Mouse (Mus musculus): ENCODE data around the gene Nufip2. TPM values are rescaled to one million over a fixed set of nuclear protein-coding genes. Genes with fewer than 3 reads are reported as not detected.

Nufip2 gene
- polyA plus RNA-seq, 1 experiment, result 9.3 TPM

GRCm38 (mm10) chr11:77783747-77784646, 98.0 kb downstream of the Nufip2 start:
- H3K4me3 ChIP-seq, result peak overlapping the region; percentile 6
- H3K27me3 ChIP-seq (ENCODE audit: control insufficient read depth, insufficient read depth, insufficient read length), result no peaks in the 10 kb centered on the region
- H3K36me3 ChIP-seq (ENCODE audit: control insufficient read depth, insufficient read depth), result no peaks in the 10 kb centered on the region
- peak overlapping the region; percentile 90 for H3K4me2 ChIP-seq (ENCODE audit: low read depth)
- TF ChIP-seq SRF (IDR thresholded peaks at IDR 0.05; ENCODE audit: control insufficient read depth, insufficient read length, low read depth), result no peak
- TF ChIP-seq TCF3 (IDR thresholded peaks at IDR 0.05; ENCODE audit: insufficient read length, low read depth), result no peak
- TF ChIP-seq USF1 (IDR thresholded peaks at IDR 0.05; ENCODE audit: low read depth), result no peak
- TF ChIP-seq MYOD1 (IDR thresholded peaks at IDR 0.05; ENCODE audit: control insufficient read depth in 1 of 3, insufficient read length in 2 of 3, low read depth in 2 of 3), result peak in 1 of 3 experiments; percentile 45
- peak in 1 of 3 experiments; percentile 21 for TF ChIP-seq MYOG (IDR thresholded peaks at IDR 0.05; ENCODE audit: control insufficient read depth in 1 of 3, insufficient read depth in 1 of 3, insufficient read length in 2 of 3, low read depth in 2 of 3)
- H3ac ChIP-seq (ENCODE audit: control insufficient read depth, insufficient read length), result no peak overlapping the region
- H3K79me2 ChIP-seq (ENCODE audit: control insufficient read depth, insufficient read depth), result peaks cover 4% of the 10 kb centered on the region

GRCm38 (mm10) chr11:77784894-77785293, 98.9 kb downstream of the Nufip2 start:
- H3K27me3 ChIP-seq (ENCODE audit: control insufficient read depth, insufficient read depth, insufficient read length), result no peaks in the 10 kb centered on the region
- no peak overlapping the region for H3K4me3 ChIP-seq
- H3K4me2 ChIP-seq (ENCODE audit: low read depth), result peak overlapping the region; percentile 56
- TF ChIP-seq TCF3 (IDR thresholded peaks at IDR 0.05; ENCODE audit: insufficient read length, low read depth), result no peak
- TF ChIP-seq MYOD1 (IDR thresholded peaks at IDR 0.05; ENCODE audit: control insufficient read depth in 1 of 3, insufficient read length in 2 of 3, low read depth in 2 of 3), result no peak
- no peak for TF ChIP-seq REST (IDR thresholded peaks at IDR 0.05; ENCODE audit: insufficient read depth, insufficient read length)
- TF ChIP-seq POLR2A (IDR thresholded peaks at IDR 0.05; ENCODE audit: insufficient read length, low read depth), result no peak
- no peak for TF ChIP-seq TCF12 (IDR thresholded peaks at IDR 0.05; ENCODE audit: insufficient read depth, poor library complexity, severe bottlenecking)
- no peak for TF ChIP-seq E2F4 (IDR thresholded peaks at IDR 0.05; ENCODE audit: insufficient read depth)
- TF ChIP-seq CEBPB (IDR thresholded peaks at IDR 0.05; ENCODE audit: insufficient read depth, poor library complexity, severe bottlenecking), result no peak
- TF ChIP-seq MAX (IDR thresholded peaks at IDR 0.05; ENCODE audit: low read depth), result no peak
- no peak for TF ChIP-seq SRF (IDR thresholded peaks at IDR 0.05; ENCODE audit: control insufficient read depth, insufficient read length, low read depth)
- TF ChIP-seq USF1 (IDR thresholded peaks at IDR 0.05; ENCODE audit: low read depth), result no peak
- TF ChIP-seq MYOG (IDR thresholded peaks at IDR 0.05; ENCODE audit: control insufficient read depth in 1 of 3, insufficient read depth in 1 of 3, insufficient read length in 2 of 3, low read depth in 2 of 3), result no peak
- H3ac ChIP-seq (ENCODE audit: control insufficient read depth, insufficient read length), result no peak overlapping the region
- no peaks in the 10 kb centered on the region for H3K36me3 ChIP-seq (ENCODE audit: control insufficient read depth, insufficient read depth)
- H3K79me2 ChIP-seq (ENCODE audit: control insufficient read depth, insufficient read depth), result peaks cover 4% of the 10 kb centered on the region

GRCm38 (mm10) chr11:77785396-77785767, 99.4 kb downstream of the Nufip2 start:
- Histone ChIP-seq H3K4me2 (ENCODE audit: low read depth) (peak overlapping the region; percentile 56), H3K4me3 (no peak overlapping the region), H3K27me3 (ENCODE audit: control insufficient read depth, insufficient read depth, insufficient read length) (no peaks in the 10 kb centered on the region), H3K36me3 (ENCODE audit: control insufficient read depth, insufficient read depth) (no peaks in the 10 kb centered on the region), H3ac (ENCODE audit: control insufficient read depth, insufficient read length) (no peak overlapping the region), H3K79me2 (ENCODE audit: control insufficient read depth, insufficient read depth) (peaks cover 4% of the 10 kb centered on the region)
- TF ChIP-seq MYOD1 (IDR thresholded peaks at IDR 0.05; ENCODE audit: control insufficient read depth in 1 of 3, insufficient read length in 2 of 3, low read depth in 2 of 3), result no peak
- TF ChIP-seq SRF (IDR thresholded peaks at IDR 0.05; ENCODE audit: control insufficient read depth, insufficient read length, low read depth), result no peak
- no peak for TF ChIP-seq TCF12 (IDR thresholded peaks at IDR 0.05; ENCODE audit: insufficient read depth, poor library complexity, severe bottlenecking)
- no peak for TF ChIP-seq POLR2A (IDR thresholded peaks at IDR 0.05; ENCODE audit: insufficient read length, low read depth)
- no peak for TF ChIP-seq CEBPB (IDR thresholded peaks at IDR 0.05; ENCODE audit: insufficient read depth, poor library complexity, severe bottlenecking)
- TF ChIP-seq POLR2AphosphoS2 (IDR thresholded peaks at IDR 0.05; ENCODE audit: insufficient read length, low read depth), result no peak
- no peak for TF ChIP-seq MYOG (IDR thresholded peaks at IDR 0.05; ENCODE audit: control insufficient read depth in 1 of 3, insufficient read depth in 1 of 3, insufficient read length in 2 of 3, low read depth in 2 of 3)

- TF ChIP-seq MYOG (IDR thresholded peaks at IDR 0.05; ENCODE audit: control insufficient read depth in 1 of 3, insufficient read depth in 1 of 3, insufficient read length in 2 of 3, low read depth in 2 of 3) (peak in 1 of 3 experiments; percentile 73), POLR2A (IDR thresholded peaks at IDR 0.05; ENCODE audit: insufficient read length, low read depth) (no peak), MYOD1 (IDR thresholded peaks at IDR 0.05; ENCODE audit: control insufficient read depth in 1 of 3, insufficient read length in 2 of 3, low read depth in 2 of 3) (peak in 2 of 3 experiments; percentile 34 to 76), TCF3 (IDR thresholded peaks at IDR 0.05; ENCODE audit: insufficient read length, low read depth) (no peak), TCF12 (IDR thresholded peaks at IDR 0.05; ENCODE audit: insufficient read depth, poor library complexity, severe bottlenecking) (no peak)
- Histone ChIP-seq H3K4me2 (ENCODE audit: low read depth) (peak overlapping the region; percentile 56), H3K79me2 (ENCODE audit: control insufficient read depth, insufficient read depth) (peaks cover 4% of the 10 kb centered on the region), H3K36me3 (ENCODE audit: control insufficient read depth, insufficient read depth) (no peaks in the 10 kb centered on the region), H3K27me3 (ENCODE audit: control insufficient read depth, insufficient read depth, insufficient read length) (no peaks in the 10 kb centered on the region), H3ac (ENCODE audit: control insufficient read depth, insufficient read length) (no peak overlapping the region), H3K4me3 (no peak overlapping the region)
These were observed 100.0 kb downstream of the Nufip2 start for GRCm38 (mm10) chr11:77785768-77786561.
